In genomic region chr10:40006963-40007362, GRCm38 (mm10) we compare ENCODE assay signal across 15 mouse cellular contexts. TPM values are rescaled to one million over a fixed set of nuclear protein-coding genes. Genes with fewer than 3 reads are reported as not detected.
DNase-seq lines count a peak whose midpoint lies in the region; ATAC-seq and TF ChIP-seq lines count a peak whose summit lies in the region.
"Had no signal": no experiment of that assay in that cellular context is flagged by ENCODE, and none has a peak within 500 bp of the region (broad histone marks: within the 10 kb centered on the region; RNA-seq: fewer than 3 reads in every experiment).

No protein-coding gene starts in this region.

- no peaks in the 10 kb centered on the region for H3K9me3 ChIP-seq in intestine, postnatal 0 days (ENCODE audit: control insufficient read depth)
- H3K9me3 ChIP-seq in intestine, embryonic 15.5 days: no peaks in the 10 kb centered on the region
- no peaks in the 10 kb centered on the region for H3K9me3 ChIP-seq in ES-E14 (ENCODE audit: control insufficient read depth, insufficient read depth, low read depth, low read length)
- H3K9me3 ChIP-seq in liver, embryonic 13.5 days (replicated peaks): no peaks in the 10 kb centered on the region
- H3K9me3 ChIP-seq: heart, embryonic 13.5 days; limb, embryonic 10.5 days had no signal

- H3K4me3 ChIP-seq in intestine, postnatal 0 days (ENCODE audit: low read depth, low read length): no peak overlapping the region
- no peak overlapping the region for H3K4me3 ChIP-seq in intestine, embryonic 15.5 days (replicated peaks)
- peak overlapping the region; percentile 13 to 44; a peak in 1 of 4 replicates for H3K4me3 ChIP-seq in ES-E14 (ENCODE audit: insufficient read depth in 1 of 2, low read depth in 1 of 2, low read length in 2 of 2, poor library complexity in 1 of 2, severe bottlenecking in 1 of 2)
- no peak overlapping the region for H3K4me3 ChIP-seq in liver, embryonic 13.5 days (replicated peaks)
- H3K4me3 ChIP-seq: heart, embryonic 13.5 days; limb, embryonic 10.5 days had no signal

- no peak overlapping the region for H3K4me2 ChIP-seq in intestine, postnatal 0 days (replicated peaks; ENCODE audit: low read depth)
- no peak overlapping the region for H3K4me2 ChIP-seq in intestine, embryonic 15.5 days (replicated peaks)
- no peak overlapping the region for H3K4me2 ChIP-seq in liver, embryonic 13.5 days
- H3K4me2 ChIP-seq: heart, embryonic 13.5 days; lung, embryonic 14.5 days had no signal

- no peak overlapping the region for H3K27ac ChIP-seq in intestine, postnatal 0 days (ENCODE audit: low read depth, low read length)
- no peak overlapping the region for H3K27ac ChIP-seq in intestine, embryonic 15.5 days
- H3K27ac ChIP-seq in ES-E14 (ENCODE audit: insufficient read depth, low read depth, low read length, poor library complexity, severe bottlenecking): no peak overlapping the region
- no peak overlapping the region for H3K27ac ChIP-seq in liver, embryonic 13.5 days
- H3K27ac ChIP-seq: heart, embryonic 13.5 days; limb, embryonic 10.5 days had no signal

- no peaks in the 10 kb centered on the region for H3K27me3 ChIP-seq in intestine, postnatal 0 days (replicated peaks; ENCODE audit: control insufficient read depth, insufficient read depth, low read length)
- no peaks in the 10 kb centered on the region for H3K27me3 ChIP-seq in intestine, embryonic 15.5 days (replicated peaks)
- H3K27me3 ChIP-seq in liver, embryonic 13.5 days: no peaks in the 10 kb centered on the region
- H3K27me3 ChIP-seq: heart, embryonic 13.5 days had no signal

- H3K4me1 ChIP-seq in intestine, postnatal 0 days (replicated peaks; ENCODE audit: control insufficient read depth, insufficient read depth, low read length): no peaks in the 10 kb centered on the region
- no peaks in the 10 kb centered on the region for H3K4me1 ChIP-seq in intestine, embryonic 15.5 days (replicated peaks)
- peaks cover 2 to 5% of the 10 kb centered on the region in 2 experiments; a peak in 2 of 4 replicates for H3K4me1 ChIP-seq in ES-E14 (ENCODE audit: control insufficient read depth in 2 of 2, insufficient read depth in 2 of 2, low read length in 2 of 2, poor library complexity in 1 of 2)
- no peaks in the 10 kb centered on the region for H3K4me1 ChIP-seq in liver, embryonic 13.5 days (replicated peaks)

- WGBS in intestine, postnatal 0 days: 57% methylated on average over 10 of the region's 10 CpGs
- WGBS in intestine, embryonic 15.5 days: 70% methylated on average over 10 of the region's 10 CpGs
- WGBS in liver, embryonic 13.5 days (ENCODE audit: insufficient replicate concordance): 68% methylated on average over 10 of the region's 10 CpGs

- in situ Hi-C loops in ES-E14 (cut with MboI; ENCODE audit: low sequenced_read_pairs in 2 of 2, unreplicated experiment in 2 of 2): no loop called here

- H3K36me3 ChIP-seq in intestine, postnatal 0 days (ENCODE audit: control insufficient read depth, insufficient read depth): no peaks in the 10 kb centered on the region
- H3K36me3 ChIP-seq in intestine, embryonic 15.5 days: no peaks in the 10 kb centered on the region
- no peaks in the 10 kb centered on the region for H3K36me3 ChIP-seq in ES-E14 (ENCODE audit: control insufficient read depth, insufficient read depth, low read length, poor library complexity, severe bottlenecking)
- no peaks in the 10 kb centered on the region for H3K36me3 ChIP-seq in liver, embryonic 13.5 days
- H3K36me3 ChIP-seq: heart, embryonic 13.5 days; limb, embryonic 10.5 days had no signal

- peak; percentile 11 for DNase-seq in embryo, embryonic 11 days
- no peak for DNase-seq in embryo, embryonic 10 days (ENCODE audit: low spot score)
- no peak for DNase-seq in ES-E14 (ENCODE audit: low read depth, low spot score)
- DNase-seq in liver, embryonic 13.5 days: no peak
- DNase-seq: cerebellum, postnatal 25 days; gastrocnemius, postnatal 14 days; kidney, postnatal 10 days; lung, embryonic 14.5 days had no signal

- H3K9ac ChIP-seq in intestine, postnatal 0 days (ENCODE audit: low read depth, low read length): no peak overlapping the region
- H3K9ac ChIP-seq in intestine, embryonic 15.5 days: no peak overlapping the region
- H3K9ac ChIP-seq in ES-E14 (ENCODE audit: insufficient read depth, low read depth, low read length, poor library complexity, severe bottlenecking): no peak overlapping the region
- H3K9ac ChIP-seq in liver, embryonic 13.5 days: no peak overlapping the region
- H3K9ac ChIP-seq: heart, embryonic 13.5 days; lung, embryonic 14.5 days had no signal

- no peak for TF ChIP-seq CTCF in intestine, postnatal 0 days (IDR thresholded peaks at IDR 0.05; ENCODE audit: low read depth)

- peak; percentile 31; the same call in 1 of the 2 replicates for ATAC-seq in intestine, postnatal 0 days
- no peak for ATAC-seq in intestine, embryonic 15.5 days
- peak; percentile 31; the same call in 1 of the 2 replicates for ATAC-seq in liver, embryonic 13.5 days (ENCODE audit: low read depth)
- ATAC-seq in inflammation-experienced regulatory T-cells, adult 6 months: no peak
- ATAC-seq in erythroid progenitor cell, adult 5-6 weeks (replicated peaks; ENCODE audit: low FRiP score, poor library complexity, severe bottlenecking): no peak

TF ChIP-seq in ES-E14, 5 proteins besides CTCF, POLR2A, EP300 and RAD21:
- no peak for TF ChIP-seq ZNF384 (IDR thresholded peaks at IDR 0.05; ENCODE audit: low read depth, low read length)
- TF ChIP-seq HCFC1 (IDR thresholded peaks at IDR 0.05; ENCODE audit: borderline replicate concordance, insufficient read depth, low read length): no peak
- TF ChIP-seq CHD2 (IDR thresholded peaks at IDR 0.05; ENCODE audit: low read depth, low read length): no peak
- no peak for TF ChIP-seq ZC3H11A (IDR thresholded peaks at IDR 0.05; ENCODE audit: borderline replicate concordance, low read depth, low read length)
- no peak for TF ChIP-seq MAFK (IDR thresholded peaks at IDR 0.05; ENCODE audit: insufficient read depth, low read depth, low read length)

RNA-seq across cellular contexts. Expression of gene Mfsd4b1, which starts 18.1 kb away (rescaled TPM):
- polyA plus RNA-seq in intestine, postnatal 0 days (2015; fragmentation: Nextera tagmentation; extraction: Ambion mirVana): 8.4 TPM in 2 replicates
- 0.85 and 0.90 TPM in 2 replicates for polyA plus RNA-seq in intestine, embryonic 15.5 days (2015; fragmentation: Nextera tagmentation; extraction: Ambion mirVana)
- 0.09 TPM in 1 of 2 replicates, not detected in the other for total RNA-seq in ES-E14 (2012; rRNA removed)
- polyA plus RNA-seq in liver, embryonic 13.5 days (2015; fragmentation: Nextera tagmentation; extraction: Ambion mirVana): 0.54 and 0.56 TPM in 2 replicates
- polyA plus RNA-seq in inflammation-experienced regulatory T-cells, adult 6 months (2017; shearing (Covaris generic)): not detected
- total RNA-seq in erythroid progenitor cell, adult 5-6 weeks (2015; ENCODE audit: low replicate concordance): not detected in 2 replicates
- not detected in 2 replicates for total RNA-seq in erythroid progenitor cell, adult 5-6 weeks (2017; ENCODE audit: low replicate concordance)
- polyA plus RNA-seq: C2C12; limb, embryonic 10.5 days; lung, embryonic 14.5 days had no signal

RNA-seq across cellular contexts. Expression of gene Mfsd4b5, which starts 20.5 kb away (rescaled TPM):
- 0.47 and 0.52 TPM in 2 replicates for polyA plus RNA-seq in intestine, postnatal 0 days (2015; fragmentation: Nextera tagmentation; extraction: Ambion mirVana)
- polyA plus RNA-seq in intestine, embryonic 15.5 days (2015; fragmentation: Nextera tagmentation; extraction: Ambion mirVana): 0.29 and 0.30 TPM in 2 replicates
- 0.16 and 0.18 TPM in 2 replicates for total RNA-seq in ES-E14 (2012; rRNA removed)
- 0.03 and 0.08 TPM in 2 replicates for polyA plus RNA-seq in liver, embryonic 13.5 days (2015; fragmentation: Nextera tagmentation; extraction: Ambion mirVana)
- polyA plus RNA-seq in inflammation-experienced regulatory T-cells, adult 6 months (2017; shearing (Covaris generic)): under 1 TPM in 1 of 3 experiments, not detected in 2; 0.20 TPM
- not detected in 2 replicates for total RNA-seq in erythroid progenitor cell, adult 5-6 weeks (2015; ENCODE audit: low replicate concordance)
- not detected in 2 replicates for total RNA-seq in erythroid progenitor cell, adult 5-6 weeks (2017; ENCODE audit: low replicate concordance)
- polyA plus RNA-seq: heart, embryonic 13.5 days had no signal

RNA-seq across cellular contexts. Expression of gene Mfsd4b3, which starts 47.0 kb away (rescaled TPM):
- 7.8 and 9.0 TPM in 2 replicates for polyA plus RNA-seq in intestine, postnatal 0 days (2015; fragmentation: Nextera tagmentation; extraction: Ambion mirVana)
- polyA plus RNA-seq in intestine, embryonic 15.5 days (2015; fragmentation: Nextera tagmentation; extraction: Ambion mirVana): 5.5 and 5.6 TPM in 2 replicates
- total RNA-seq in ES-E14 (2012; rRNA removed): 0.18 and 0.26 TPM in 2 replicates
- polyA plus RNA-seq in liver, embryonic 13.5 days (2015; fragmentation: Nextera tagmentation; extraction: Ambion mirVana): 1.3 and 1.4 TPM in 2 replicates
- not detected for polyA plus RNA-seq in inflammation-experienced regulatory T-cells, adult 6 months (2017; shearing (Covaris generic))
- not detected in 2 replicates for total RNA-seq in erythroid progenitor cell, adult 5-6 weeks (2015; ENCODE audit: low replicate concordance)
- not detected in 2 replicates for total RNA-seq in erythroid progenitor cell, adult 5-6 weeks (2017; ENCODE audit: low replicate concordance)

Comparison
In these comparisons a context has a peak if more than half of its experiments do, and no peak if none do; other contexts are left out.
1. ATAC-seq: peak in intestine, postnatal 0 days (single experiment) and liver, embryonic 13.5 days (single experiment); none in intestine, embryonic 15.5 days (single experiment), inflammation-experienced regulatory T-cells, adult 6 months (single experiment) and erythroid progenitor cell, adult 5-6 weeks (single experiment).
2. H3K4me3 ChIP-seq: peak in ES-E14 (2 of 2); none in intestine, postnatal 0 days (single experiment), intestine, embryonic 15.5 days (single experiment) and liver, embryonic 13.5 days (single experiment).